Mouse (Mus musculus) stomach, adult 2 months (tissue): Measurements from ENCODE around the gene Hist1h3d. TPM values are rescaled to one million over a fixed set of nuclear protein-coding genes. Genes with fewer than 3 reads are reported as not detected.

Experiments used
- polyA plus RNA-seq: library from polyadenylated mRNA; depleted of rRNA; stranded (reverse); fragments of >200 nt; gene quantifications from 2 replicates; pipeline ENCODE4 v1.2.3, GENCODE M21; 2012; rRNA removed

The Hist1h3d gene
- polyA plus RNA-seq, 1 experiment = 5.2 TPM

Other genes starting within 250 kb of the Hist1h3d start
- gene Zfp322a, start 206.6 kb upstream of the Hist1h3d start, polyA plus RNA-seq = 0.19 and 0.23 TPM in 2 replicates
- 0.47 and 0.56 TPM in 2 replicates for gene Abt1, start 151.9 kb upstream of the Hist1h3d start, polyA plus RNA-seq
- gene Btn1a1, start 109.9 kb upstream of the Hist1h3d start, polyA plus RNA-seq = 0.02 TPM in 2 replicates
- gene Btn2a2, start 86.9 kb upstream of the Hist1h3d start, polyA plus RNA-seq = not detected in 2 replicates
- gene Hist1h4h, start 44.7 kb upstream of the Hist1h3d start, polyA plus RNA-seq = 10.2 and 16.4 TPM in 2 replicates
- gene Hist1h2af, start 41.9 kb upstream of the Hist1h3d start, polyA plus RNA-seq = 126 and 148 TPM in 2 replicates
- gene Hist1h3g, start 40.3 kb upstream of the Hist1h3d start, polyA plus RNA-seq = 15.8 and 18.3 TPM in 2 replicates
- 0.87 and 1.9 TPM in 2 replicates for gene Hist1h2bh, start 32.4 kb upstream of the Hist1h3d start, polyA plus RNA-seq
- 4.2 and 5.6 TPM in 2 replicates for gene Hist1h3f, start 31.7 kb upstream of the Hist1h3d start, polyA plus RNA-seq
- 2.2 and 2.4 TPM in 2 replicates for gene Hist1h4f, start 24.1 kb upstream of the Hist1h3d start, polyA plus RNA-seq
- gene Hist1h1d, start 22.5 kb upstream of the Hist1h3d start, polyA plus RNA-seq = 0.04 and 0.10 TPM in 2 replicates
- gene Hist1h3e, start 13.4 kb upstream of the Hist1h3d start, polyA plus RNA-seq = 13.8 and 14.4 TPM in 2 replicates
- gene Hist1h2ae, start 4.5 kb upstream of the Hist1h3d start, polyA plus RNA-seq = 3.3 and 7.8 TPM in 2 replicates
- 15.0 and 22.9 TPM in 2 replicates for gene Hist1h2bg, start 4.4 kb upstream of the Hist1h3d start, polyA plus RNA-seq
- gene Hist1h2bf, start 1.6 kb upstream of the Hist1h3d start, polyA plus RNA-seq = 5.2 and 7.1 TPM in 2 replicates
- 2.5 and 3.6 TPM in 2 replicates for gene Hist1h2ad, start 1.4 kb upstream of the Hist1h3d start, polyA plus RNA-seq
- gene Hist1h4d, start 5.8 kb downstream of the Hist1h3d start, polyA plus RNA-seq = 3.2 and 3.6 TPM in 2 replicates
- gene Hist1h2be, start 45.4 kb downstream of the Hist1h3d start, polyA plus RNA-seq = 1.1 TPM in 2 replicates
- 0.74 and 1.3 TPM in 2 replicates for gene Hist1h1e, start 46.8 kb downstream of the Hist1h3d start, polyA plus RNA-seq
- 0.47 and 0.76 TPM in 2 replicates for gene Hist1h2ac, start 108.2 kb downstream of the Hist1h3d start, polyA plus RNA-seq
- 117 and 165 TPM in 2 replicates for gene Hist1h2bc, start 108.4 kb downstream of the Hist1h3d start, polyA plus RNA-seq
- not detected in 2 replicates for gene Hist1h1t, start 120.1 kb downstream of the Hist1h3d start, polyA plus RNA-seq
- 2.2 and 4.1 TPM in 2 replicates for gene Hist1h4c, start 122.7 kb downstream of the Hist1h3d start, polyA plus RNA-seq
- 3.3 and 4.5 TPM in 2 replicates for gene Hfe, start 135.1 kb downstream of the Hist1h3d start, polyA plus RNA-seq
- gene Hist1h1c, start 163.0 kb downstream of the Hist1h3d start, polyA plus RNA-seq = 24.5 and 35.7 TPM in 2 replicates
- gene Hist1h3c, start 169.8 kb downstream of the Hist1h3d start, polyA plus RNA-seq = 7.1 and 11.9 TPM in 2 replicates
- gene Hist1h2bb, start 171.0 kb downstream of the Hist1h3d start, polyA plus RNA-seq = 3.8 and 4.6 TPM in 2 replicates
- 5.1 and 8.7 TPM in 2 replicates for gene Hist1h2ab, start 175.4 kb downstream of the Hist1h3d start, polyA plus RNA-seq
- 10.6 and 14.9 TPM in 2 replicates for gene Hist1h3b, start 176.5 kb downstream of the Hist1h3d start, polyA plus RNA-seq
- 5.1 TPM in 1 of 2 replicates, not detected in the other for gene Hist1h4b, start 181.2 kb downstream of the Hist1h3d start, polyA plus RNA-seq
- 1.1 and 3.0 TPM in 2 replicates for gene Hist1h4a, start 185.5 kb downstream of the Hist1h3d start, polyA plus RNA-seq
- 10.0 and 13.1 TPM in 2 replicates for gene Hist1h3a, start 186.6 kb downstream of the Hist1h3d start, polyA plus RNA-seq
- gene Hist1h1a, start 187.9 kb downstream of the Hist1h3d start, polyA plus RNA-seq = 0.09 and 0.20 TPM in 2 replicates
- gene Trim38, start 194.2 kb downstream of the Hist1h3d start, polyA plus RNA-seq = not detected in 2 replicates
- not detected in 2 replicates for gene Slc17a2, start 231.2 kb downstream of the Hist1h3d start, polyA plus RNA-seq